Mouse (Mus musculus) kidney, adult 2 months (tissue): ENCODE measurements around the gene Nav2.

Source experiments
- CTCF ChIP-seq: fragments of 200-500 bp; conservative IDR thresholded peaks from 2 replicates; pipeline ENCODE4 v1.5.1; 2011; ENCODE audit warnings: low read depth, mild to moderate bottlenecking, control low read depth, low read length, moderate library complexity, mixed read lengths; ENCODE audit not compliant: insufficient read depth, insufficient read length
- POLR2A ChIP-seq: fragments of 200-500 bp; IDR thresholded peaks from one replicate; pipeline ENCODE4 v1.6.1; 2011; ENCODE audit warnings: low read depth, low read length, control low read depth

DNA sequence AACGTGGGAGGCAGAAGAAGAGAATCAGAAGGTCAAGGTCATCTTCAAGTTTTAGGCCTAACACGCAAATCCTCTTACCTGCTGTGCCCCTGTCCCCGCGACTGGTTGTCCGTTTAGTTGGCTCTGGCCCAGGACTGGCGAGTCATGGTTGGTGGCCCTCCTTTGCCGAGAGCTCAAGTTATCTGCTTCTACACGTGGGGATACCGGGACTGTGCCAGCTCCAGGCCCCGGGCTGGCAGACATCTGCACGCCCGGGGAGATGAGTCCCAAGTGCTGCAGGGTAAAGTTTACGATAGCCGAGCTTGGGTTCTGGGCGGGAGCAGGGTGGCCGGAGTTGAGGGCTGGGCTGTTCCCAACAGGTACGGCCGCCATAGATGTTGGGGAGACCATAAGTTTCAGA lies 40.9 kb upstream of the Nav2 start:
- TF ChIP-seq CTCF, result no peak
- no peak for TF ChIP-seq POLR2A
